Mouse (Mus musculus): ENCODE measurements at regions not wholly inside any gene's neighbourhood (a gene's known extent, or its start where the extent isn't known, plus 50 kb on each side); places are given as distances from the start of the nearest gene placed in this dataset.

GRCm38 (mm10) chr9:43915015-43915414, 128.2 kb upstream of the Thy1 start:
- H3K27me3 ChIP-seq (ENCODE audit: control insufficient read depth, insufficient read depth, insufficient read length): peaks cover 17% of the 10 kb centered on the region
- no peak overlapping the region for H3K4me3 ChIP-seq
- TF ChIP-seq MAX (IDR thresholded peaks at IDR 0.05; ENCODE audit: low read depth): no peak
- TF ChIP-seq REST (IDR thresholded peaks at IDR 0.05; ENCODE audit: insufficient read depth, insufficient read length): peak; percentile 79
- H3K36me3 ChIP-seq (ENCODE audit: control insufficient read depth, insufficient read depth): no peaks in the 10 kb centered on the region
- no peak overlapping the region for H3K4me2 ChIP-seq (ENCODE audit: low read depth)
- H3ac ChIP-seq (ENCODE audit: control insufficient read depth, insufficient read length): no peak overlapping the region
- no peaks in the 10 kb centered on the region for H3K79me2 ChIP-seq (ENCODE audit: control insufficient read depth, insufficient read depth)

GRCm38 (mm10) chr9:43917467-43917866, 125.7 kb upstream of the Thy1 start:
- H3K36me3 ChIP-seq (ENCODE audit: control insufficient read depth, insufficient read depth): no peaks in the 10 kb centered on the region
- H3K4me2 ChIP-seq (ENCODE audit: low read depth): no peak overlapping the region
- no peak overlapping the region for H3ac ChIP-seq (ENCODE audit: control insufficient read depth, insufficient read length)
- H3K27me3 ChIP-seq (ENCODE audit: control insufficient read depth, insufficient read depth, insufficient read length): peaks cover 17% of the 10 kb centered on the region
- no peak for TF ChIP-seq MAX (IDR thresholded peaks at IDR 0.05; ENCODE audit: low read depth)
- no peak for TF ChIP-seq TCF12 (IDR thresholded peaks at IDR 0.05; ENCODE audit: insufficient read depth, poor library complexity, severe bottlenecking)
- no peak for TF ChIP-seq CEBPB (IDR thresholded peaks at IDR 0.05; ENCODE audit: insufficient read depth, poor library complexity, severe bottlenecking)
- TF ChIP-seq MYOD1 (IDR thresholded peaks at IDR 0.05; ENCODE audit: control insufficient read depth in 1 of 3, insufficient read length in 2 of 3, low read depth in 2 of 3): no peak
- TF ChIP-seq POLR2AphosphoS2 (IDR thresholded peaks at IDR 0.05; ENCODE audit: insufficient read length, low read depth): no peak
- no peak for TF ChIP-seq MYOG (IDR thresholded peaks at IDR 0.05; ENCODE audit: control insufficient read depth in 1 of 3, insufficient read depth in 1 of 3, insufficient read length in 2 of 3, low read depth in 2 of 3)
- no peak for TF ChIP-seq USF1 (IDR thresholded peaks at IDR 0.05; ENCODE audit: low read depth)
- no peak for TF ChIP-seq REST (IDR thresholded peaks at IDR 0.05; ENCODE audit: insufficient read depth, insufficient read length)
- TF ChIP-seq SRF (IDR thresholded peaks at IDR 0.05; ENCODE audit: control insufficient read depth, insufficient read length, low read depth): no peak
- TF ChIP-seq POLR2A (IDR thresholded peaks at IDR 0.05; ENCODE audit: insufficient read length, low read depth): no peak
- no peak for TF ChIP-seq E2F4 (IDR thresholded peaks at IDR 0.05; ENCODE audit: insufficient read depth)
- TF ChIP-seq TCF3 (IDR thresholded peaks at IDR 0.05; ENCODE audit: insufficient read length, low read depth): no peak
- H3K79me2 ChIP-seq (ENCODE audit: control insufficient read depth, insufficient read depth): no peaks in the 10 kb centered on the region
- H3K4me3 ChIP-seq: no peak overlapping the region

- H3K4me3 ChIP-seq: no peak overlapping the region
- peaks cover 17% of the 10 kb centered on the region for H3K27me3 ChIP-seq (ENCODE audit: control insufficient read depth, insufficient read depth, insufficient read length)
- no peak overlapping the region for H3K4me2 ChIP-seq (ENCODE audit: low read depth)
- H3ac ChIP-seq (ENCODE audit: control insufficient read depth, insufficient read length): no peak overlapping the region
- TF ChIP-seq MAX (IDR thresholded peaks at IDR 0.05; ENCODE audit: low read depth): no peak
- TF ChIP-seq SRF (IDR thresholded peaks at IDR 0.05; ENCODE audit: control insufficient read depth, insufficient read length, low read depth): no peak
- TF ChIP-seq POLR2A (IDR thresholded peaks at IDR 0.05; ENCODE audit: insufficient read length, low read depth): no peak
- H3K79me2 ChIP-seq (ENCODE audit: control insufficient read depth, insufficient read depth): no peaks in the 10 kb centered on the region
- H3K36me3 ChIP-seq (ENCODE audit: control insufficient read depth, insufficient read depth): no peaks in the 10 kb centered on the region
Measured at GRCm38 (mm10) chr9:43919010-43919409, 124.2 kb upstream of the Thy1 start.

GRCm38 (mm10) chr9:43920053-43920754, 123.0 kb upstream of the Thy1 start:
- no peak overlapping the region for H3ac ChIP-seq (ENCODE audit: control insufficient read depth, insufficient read length)
- peaks cover 17% of the 10 kb centered on the region for H3K27me3 ChIP-seq (ENCODE audit: control insufficient read depth, insufficient read depth, insufficient read length)
- H3K4me3 ChIP-seq: no peak overlapping the region
- TF ChIP-seq MYOG (IDR thresholded peaks at IDR 0.05; ENCODE audit: control insufficient read depth in 1 of 3, insufficient read depth in 1 of 3, insufficient read length in 2 of 3, low read depth in 2 of 3) (no peak), E2F4 (IDR thresholded peaks at IDR 0.05; ENCODE audit: insufficient read depth) (no peak), MYOD1 (IDR thresholded peaks at IDR 0.05; ENCODE audit: control insufficient read depth in 1 of 3, insufficient read length in 2 of 3, low read depth in 2 of 3) (no peak), CEBPB (IDR thresholded peaks at IDR 0.05; ENCODE audit: insufficient read depth, poor library complexity, severe bottlenecking) (no peak), USF1 (IDR thresholded peaks at IDR 0.05; ENCODE audit: low read depth) (no peak), TCF3 (IDR thresholded peaks at IDR 0.05; ENCODE audit: insufficient read length, low read depth) (no peak), MAX (IDR thresholded peaks at IDR 0.05; ENCODE audit: low read depth) (no peak), POLR2AphosphoS2 (IDR thresholded peaks at IDR 0.05; ENCODE audit: insufficient read length, low read depth) (no peak), POLR2A (IDR thresholded peaks at IDR 0.05; ENCODE audit: insufficient read length, low read depth) (no peak), REST (IDR thresholded peaks at IDR 0.05; ENCODE audit: insufficient read depth, insufficient read length) (no peak), SRF (IDR thresholded peaks at IDR 0.05; ENCODE audit: control insufficient read depth, insufficient read length, low read depth) (no peak), TCF12 (IDR thresholded peaks at IDR 0.05; ENCODE audit: insufficient read depth, poor library complexity, severe bottlenecking) (no peak)
- H3K36me3 ChIP-seq (ENCODE audit: control insufficient read depth, insufficient read depth): no peaks in the 10 kb centered on the region
- H3K4me2 ChIP-seq (ENCODE audit: low read depth): no peak overlapping the region
- no peaks in the 10 kb centered on the region for H3K79me2 ChIP-seq (ENCODE audit: control insufficient read depth, insufficient read depth)

- no peak for TF ChIP-seq POLR2A (IDR thresholded peaks at IDR 0.05; ENCODE audit: insufficient read length, low read depth)
- Histone ChIP-seq H3ac (ENCODE audit: control insufficient read depth, insufficient read length) (no peak overlapping the region), H3K36me3 (ENCODE audit: control insufficient read depth, insufficient read depth) (no peaks in the 10 kb centered on the region), H3K79me2 (ENCODE audit: control insufficient read depth, insufficient read depth) (no peaks in the 10 kb centered on the region), H3K4me2 (ENCODE audit: low read depth) (no peak overlapping the region), H3K4me3 (no peak overlapping the region), H3K27me3 (ENCODE audit: control insufficient read depth, insufficient read depth, insufficient read length) (peaks cover 12% of the 10 kb centered on the region)
Measured at GRCm38 (mm10) chr9:43922231-43922630, 121.0 kb upstream of the Thy1 start.
